Mouse (Mus musculus) Muller cell, postnatal 12 days (primary cell): ENCODE results near the gene Gtf3c5.
A peak's percentile ranks its signal among the peaks of the same experiment; 100 is the strongest.

ENCODE experiments used
- DNase-seq: peaks from one replicate; pipeline ENCODE4 v3.0.0-alpha.2; 2015; ENCODE audit errors: inconsistent ontology term

Gtf3c5 gene

GRCm38 (mm10) chr2:28583651-28584050, at the start of gene Gtf3c5:
TSS of gene Gtf3c5 (minus strand) at chr2:28583751.
- DNase-seq = no peak

- no peak for DNase-seq
These were observed 49.6 kb upstream of the Gtf3c5 start for GRCm38 (mm10) chr2:28633136-28633535.

- no peak for DNase-seq
These were observed 49.1 kb upstream of the Gtf3c5 start for GRCm38 (mm10) chr2:28632626-28633025.

- DNase-seq = no peak
These were observed 46.4 kb upstream of the Gtf3c5 start for GRCm38 (mm10) chr2:28629911-28630381.

GRCm38 (mm10) chr2:28628053-28628452, 44.5 kb upstream of the Gtf3c5 start:
- DNase-seq = no peak

GRCm38 (mm10) chr2:28626038-28626437, 42.5 kb upstream of the Gtf3c5 start:
- DNase-seq = no peak

- no peak for DNase-seq
These were observed 41.3 kb upstream of the Gtf3c5 start for GRCm38 (mm10) chr2:28624870-28625269.

- no peak for DNase-seq
These were observed 39.1 kb upstream of the Gtf3c5 start for GRCm38 (mm10) chr2:28622521-28623124.

- peak; percentile 22 for DNase-seq
These were observed 38.2 kb upstream of the Gtf3c5 start, which contains the start of gene Gfi1b for GRCm38 (mm10) chr2:28621664-28622171. TSS of gene Gfi1b (minus strand) at chr2:28621982.

GRCm38 (mm10) chr2:28621111-28621510, 37.6 kb upstream of the Gtf3c5 start:
- DNase-seq = no peak

- DNase-seq = no peak
These were observed 37.0 kb upstream of the Gtf3c5 start for GRCm38 (mm10) chr2:28620522-28620921.

- DNase-seq = no peak
These were observed 35.8 kb upstream of the Gtf3c5 start for GRCm38 (mm10) chr2:28619369-28619768.

GRCm38 (mm10) chr2:28618777-28619336, 35.3 kb upstream of the Gtf3c5 start:
- DNase-seq = no peak

GRCm38 (mm10) chr2:28617498-28618486, 34.2 kb upstream of the Gtf3c5 start:
- DNase-seq = no peak

- DNase-seq = no peak
These were observed 33.3 kb upstream of the Gtf3c5 start for GRCm38 (mm10) chr2:28616874-28617273.

- DNase-seq = no peak
These were observed 32.8 kb upstream of the Gtf3c5 start for GRCm38 (mm10) chr2:28616358-28616757.

- DNase-seq = no peak
These were observed 30.0 kb upstream of the Gtf3c5 start for GRCm38 (mm10) chr2:28613599-28613998.

GRCm38 (mm10) chr2:28612436-28613063, 29.0 kb upstream of the Gtf3c5 start:
- DNase-seq = no peak

GRCm38 (mm10) chr2:28611407-28611787, 27.8 kb upstream of the Gtf3c5 start:
- DNase-seq = no peak

- no peak for DNase-seq
These were observed 27.3 kb upstream of the Gtf3c5 start for GRCm38 (mm10) chr2:28610716-28611406.

GRCm38 (mm10) chr2:28609851-28610250, 26.3 kb upstream of the Gtf3c5 start:
- no peak for DNase-seq
